Mouse (Mus musculus): ENCODE measurements around the gene Trmt10c.
"Not testable (repeated sequence)": the region's sequence is repeated elsewhere in the genome, so short reads cannot be mapped to it uniquely, and the experiment has no call there.

The Trmt10c gene

DNA sequence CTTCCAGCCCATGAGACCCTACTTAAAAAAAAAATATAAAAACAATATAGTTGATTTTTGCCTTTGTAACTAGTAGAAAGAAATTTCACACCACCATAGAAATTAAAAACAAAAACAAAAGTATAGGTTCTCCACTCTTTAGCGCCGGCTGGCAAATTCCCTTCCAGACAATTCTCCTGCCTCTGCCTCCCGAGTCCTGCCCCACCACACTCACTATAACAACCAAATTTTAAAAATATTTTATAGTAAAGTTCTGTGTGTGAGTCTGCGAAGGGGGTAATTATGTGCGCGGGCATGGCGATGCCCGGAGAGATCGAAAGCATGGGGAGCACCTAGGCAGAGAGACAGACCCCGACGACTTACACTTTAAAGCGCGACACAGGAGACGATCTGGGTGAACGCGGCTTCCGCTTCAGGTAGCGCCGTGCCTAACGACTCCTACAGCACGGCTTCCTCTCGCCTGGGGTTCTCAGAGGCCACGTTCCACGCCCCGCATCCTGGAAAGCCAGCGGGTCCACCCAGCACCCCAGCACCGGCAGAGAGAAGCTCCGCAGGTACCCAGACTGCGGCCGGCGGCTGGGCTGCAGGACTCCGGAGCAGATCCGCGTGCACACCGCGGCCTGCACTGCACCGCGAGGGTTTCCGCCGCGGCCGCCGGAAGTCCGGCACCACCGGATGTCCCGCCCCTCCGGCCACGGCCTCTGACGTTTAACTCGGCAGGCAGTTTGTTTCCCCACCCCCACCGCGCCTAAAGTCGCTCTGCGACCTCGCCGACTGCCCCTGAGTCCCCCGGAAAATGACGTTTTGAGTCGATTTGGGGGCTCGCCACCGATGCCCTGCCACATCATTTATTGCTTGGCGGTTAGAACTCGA, at the start of gene Trmt10c:
Trmt10c (minus strand) TSS at position 682 of the 873 bp plus-strand sequence.
- DNase-seq (ENCODE audit: low read depth, low spot score) = peak; percentile 90

DNA sequence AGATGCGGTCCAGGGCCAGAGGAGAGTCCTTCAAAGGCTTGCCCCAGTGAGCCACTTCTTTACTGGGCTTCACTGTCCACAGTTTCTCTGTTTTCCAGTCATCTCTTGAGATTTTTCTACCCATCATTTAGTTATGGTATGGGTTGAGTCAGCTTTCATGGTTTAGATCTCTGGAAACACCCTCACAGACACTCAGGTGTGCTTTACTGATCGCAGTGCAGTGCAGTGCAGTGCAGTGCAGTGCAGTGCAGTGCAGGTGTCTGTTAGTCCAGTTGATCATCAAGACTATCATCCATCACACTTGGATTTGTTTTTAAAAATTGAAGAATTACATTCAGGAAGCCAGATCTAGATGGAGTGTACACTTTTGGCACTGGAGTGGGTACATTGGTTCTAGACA, 48.7 kb upstream of the Trmt10c start:
- no peak for DNase-seq (ENCODE audit: low read depth, low spot score)

GRCm38 (mm10) chr16:56081691-56082090, 44.1 kb upstream of the Trmt10c start:
- no peak for DNase-seq (ENCODE audit: low read depth, low spot score)

- no peak for DNase-seq (ENCODE audit: low read depth, low spot score)
Observed at GRCm38 (mm10) chr16:56079419-56079818, 41.8 kb upstream of the Trmt10c start.

GRCm38 (mm10) chr16:56076121-56076869, 38.7 kb upstream of the Trmt10c start:
- DNase-seq (ENCODE audit: low read depth, low spot score) = peak; percentile 29

GRCm38 (mm10) chr16:56075222-56076111, 37.8 kb upstream of the Trmt10c start:
- DNase-seq (ENCODE audit: low read depth, low spot score) = peak; percentile 92

DNA sequence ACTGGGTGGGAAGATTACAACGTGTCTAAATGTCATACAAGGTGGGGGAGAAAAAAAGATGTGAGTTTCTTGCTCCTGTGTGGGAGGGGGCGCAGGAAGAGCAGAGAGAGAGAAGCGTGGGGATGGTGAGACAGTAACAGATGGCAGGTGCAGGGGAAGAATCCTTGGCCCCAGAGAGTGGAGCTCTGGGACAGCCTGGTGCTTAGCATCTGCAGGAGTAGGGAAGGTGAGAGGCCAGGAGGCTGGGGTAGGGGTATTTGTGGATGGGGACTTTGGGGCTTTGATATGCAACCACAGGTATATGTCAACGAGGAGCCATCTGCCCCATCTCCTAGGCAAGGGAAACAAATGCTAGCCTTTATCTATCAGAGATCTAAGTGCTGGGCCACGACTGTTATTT, 36.9 kb upstream of the Trmt10c start:
- DNase-seq (ENCODE audit: low read depth, low spot score) = no peak

GRCm38 (mm10) chr16:56074122-56074521, 36.5 kb upstream of the Trmt10c start:
- no peak for DNase-seq (ENCODE audit: low read depth, low spot score)

DNA sequence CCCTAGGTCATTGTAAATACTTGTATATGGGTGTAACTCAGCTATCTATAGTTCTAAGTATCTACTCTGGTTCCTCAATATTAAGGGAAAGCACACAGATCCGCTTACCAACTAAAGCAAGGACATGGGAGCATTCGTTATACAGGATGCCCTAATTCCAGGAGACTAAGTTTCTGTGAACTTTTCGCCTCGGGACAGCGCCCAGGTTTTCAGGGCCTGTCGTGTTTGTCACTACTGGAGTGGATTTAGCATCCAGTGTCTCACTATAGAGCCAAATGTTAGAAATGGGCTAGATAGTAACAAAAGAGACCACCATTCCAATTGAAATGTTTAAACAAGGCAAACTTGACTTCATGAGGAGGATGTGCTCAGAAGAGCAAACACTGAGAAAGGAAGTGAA, 35.5 kb upstream of the Trmt10c start:
- DNase-seq (ENCODE audit: low read depth, low spot score) = not testable (repeated sequence)

DNA sequence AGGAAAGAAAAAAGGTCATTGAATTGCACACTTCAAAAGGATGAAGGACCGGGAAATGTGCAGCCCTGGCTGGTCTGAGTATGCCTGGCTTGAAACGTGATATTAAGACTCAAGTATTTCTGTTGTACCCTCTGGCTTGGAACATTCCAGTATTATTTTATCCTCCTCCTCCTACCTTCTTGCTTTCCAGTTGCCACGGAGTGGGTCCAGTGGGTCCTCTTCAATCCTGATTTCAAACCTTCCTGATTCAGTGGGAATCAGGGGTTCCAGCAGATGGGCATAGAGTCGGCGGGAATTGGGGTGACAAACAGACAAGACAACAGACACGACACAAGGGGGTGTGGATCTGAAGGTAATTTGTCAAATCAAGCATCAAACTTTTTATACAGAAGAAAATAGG, 34.9 kb upstream of the Trmt10c start:
- DNase-seq (ENCODE audit: low read depth, low spot score) = no peak

DNA sequence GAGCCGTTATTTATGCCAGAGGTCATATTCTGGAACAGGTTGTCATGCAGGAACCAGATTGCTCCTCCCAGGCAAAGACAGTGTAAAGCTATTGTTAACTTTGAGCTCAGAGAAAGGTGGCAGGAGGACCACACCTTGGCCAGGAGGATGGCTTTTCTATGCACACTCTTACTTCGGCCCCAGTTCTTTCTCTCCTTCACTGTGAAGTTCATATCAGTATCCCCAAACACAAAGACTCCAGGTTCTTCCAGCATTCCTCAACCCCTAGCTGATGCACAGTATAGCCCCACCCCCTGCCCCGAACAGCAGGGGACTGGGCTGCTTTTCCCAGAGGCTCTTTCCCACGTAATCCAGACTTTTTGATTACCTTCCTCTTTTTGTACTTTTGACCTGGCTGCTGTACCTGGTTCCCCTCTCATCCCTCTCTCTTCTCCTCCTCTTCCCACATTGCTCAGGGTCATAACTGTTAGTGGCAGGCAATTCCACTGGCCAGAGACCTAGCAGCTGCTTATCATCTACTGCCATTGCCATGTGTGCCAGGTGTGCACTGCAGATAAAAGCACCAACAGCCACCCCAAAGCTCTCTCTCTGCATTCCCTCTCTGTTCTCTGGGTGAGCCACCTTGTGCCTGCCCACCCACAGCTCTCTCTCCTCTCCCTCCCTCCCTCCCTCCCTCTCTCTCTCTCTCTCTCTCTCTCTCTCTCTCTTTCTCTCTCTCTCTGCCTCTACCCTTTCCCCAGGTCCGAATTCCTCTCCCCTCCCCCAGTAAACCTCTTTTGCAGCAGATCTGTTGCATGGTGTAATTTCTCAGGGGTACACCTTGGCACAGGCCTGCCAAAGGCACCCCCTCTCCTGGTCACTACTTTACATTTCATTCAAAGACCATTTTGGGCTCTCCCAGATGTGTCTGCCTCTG, 34.0 kb upstream of the Trmt10c start:
- DNase-seq (ENCODE audit: low read depth, low spot score) = no peak

- no peak for DNase-seq (ENCODE audit: low read depth, low spot score)
Observed at GRCm38 (mm10) chr16:56068523-56069070, 31.0 kb upstream of the Trmt10c start.

DNA sequence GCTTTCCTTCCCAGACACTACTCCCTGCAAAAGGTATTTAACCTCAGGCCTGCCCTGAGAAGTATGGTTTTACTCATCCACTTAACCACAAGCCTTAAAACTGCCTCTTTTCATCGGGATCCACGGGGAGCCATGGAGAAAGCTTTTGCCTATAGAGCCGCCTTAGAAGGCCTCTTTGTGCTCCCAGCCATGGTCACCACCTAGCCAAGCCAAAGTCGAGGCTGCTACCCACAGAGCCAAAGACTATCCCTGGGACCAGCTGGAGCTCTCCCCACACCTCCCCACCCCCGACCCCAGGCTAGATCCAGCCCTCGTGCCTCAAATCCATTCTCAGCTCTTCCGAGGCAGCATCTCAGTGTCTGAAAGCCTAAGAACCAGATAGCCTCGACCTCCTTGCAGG, 28.5 kb upstream of the Trmt10c start:
- DNase-seq (ENCODE audit: low read depth, low spot score) = no peak

DNA sequence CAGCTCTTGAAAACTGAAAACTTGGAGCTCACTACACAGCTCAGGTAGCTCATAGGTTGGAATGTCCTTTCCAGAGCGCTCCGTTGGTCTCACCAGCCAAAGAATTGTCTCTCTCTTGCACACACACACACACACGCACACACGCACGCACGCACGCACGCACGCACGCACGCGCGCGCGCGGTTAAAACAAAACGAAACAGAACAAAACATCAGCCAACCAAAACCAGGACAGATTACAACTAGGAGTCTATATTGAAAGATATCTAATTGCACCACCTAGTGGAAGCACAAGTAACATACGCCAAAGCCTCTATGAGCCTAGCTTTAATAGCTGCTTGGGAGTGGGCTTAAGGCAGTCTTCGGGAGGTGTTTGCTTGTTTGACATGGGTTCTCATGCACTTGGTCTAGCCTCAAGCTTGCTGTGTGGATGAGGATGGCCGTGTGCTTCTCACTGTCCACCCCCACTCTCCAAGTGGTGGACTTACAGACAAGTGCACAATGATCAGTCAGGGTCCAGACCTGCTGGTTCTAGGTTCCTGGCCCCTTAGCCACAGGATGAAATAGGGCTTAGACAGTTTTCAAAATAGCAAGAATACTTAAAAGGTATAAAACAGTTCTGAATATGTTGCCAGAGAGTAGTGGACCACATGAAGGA, 26.8 kb upstream of the Trmt10c start:
- DNase-seq (ENCODE audit: low read depth, low spot score) = peak; percentile 76

- no peak for DNase-seq (ENCODE audit: low read depth, low spot score)
Observed at GRCm38 (mm10) chr16:56062981-56063380, 25.4 kb upstream of the Trmt10c start.

- no peak for DNase-seq (ENCODE audit: low read depth, low spot score)
Observed at GRCm38 (mm10) chr16:56061995-56062594, 24.5 kb upstream of the Trmt10c start.

DNA sequence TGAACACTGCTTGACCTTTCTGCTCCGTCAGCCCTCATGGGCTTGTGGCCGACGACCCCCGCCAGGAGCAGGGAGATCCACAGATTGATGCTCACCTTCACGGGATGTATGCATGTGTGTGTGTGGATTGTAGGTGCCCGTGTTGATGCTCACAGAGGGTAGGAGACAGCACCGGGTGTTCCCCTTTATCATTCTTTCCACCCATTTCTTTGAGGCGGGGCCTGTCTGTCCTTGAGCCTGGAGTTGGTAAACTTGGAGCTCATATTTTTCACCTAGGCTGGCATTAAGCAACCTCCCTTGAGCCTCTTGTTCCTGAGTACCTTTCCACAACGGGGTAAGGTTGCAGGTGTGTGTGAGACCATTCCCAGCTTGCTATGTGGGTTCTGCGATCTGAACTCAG, 20.5 kb upstream of the Trmt10c start:
- DNase-seq (ENCODE audit: low read depth, low spot score) = no peak

GRCm38 (mm10) chr16:56056944-56057590, 19.4 kb upstream of the Trmt10c start:
- no peak for DNase-seq (ENCODE audit: low read depth, low spot score)

DNA sequence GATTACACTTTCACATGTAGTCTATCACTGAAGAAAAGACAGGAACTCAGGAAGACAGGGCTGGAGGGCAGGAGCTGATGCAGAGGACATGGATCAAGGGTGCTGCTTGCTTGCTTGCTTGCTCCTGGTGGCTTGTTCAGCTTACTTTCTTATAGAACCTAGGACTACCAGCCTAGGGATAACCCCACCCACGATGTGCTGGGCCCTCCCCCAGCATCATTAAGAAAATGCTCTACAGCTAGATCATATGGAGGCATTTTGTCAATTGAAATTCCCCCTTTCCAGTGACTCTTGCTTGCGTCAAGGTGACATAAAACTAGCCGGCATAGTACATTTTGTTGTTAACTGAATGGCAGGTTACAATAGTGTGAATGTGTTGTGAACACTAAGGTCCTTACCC, 18.3 kb upstream of the Trmt10c start:
- no peak for DNase-seq (ENCODE audit: low read depth, low spot score)
